Mouse (Mus musculus): ENCODE results near the gene Spag9.

The Spag9 gene

GRCm38 (mm10) chr11:94054176-94054575 is 58.3 kb downstream of the Spag9 start:
- DNase-seq (ENCODE audit: low spot score in 2 of 2): no peak

DNA sequence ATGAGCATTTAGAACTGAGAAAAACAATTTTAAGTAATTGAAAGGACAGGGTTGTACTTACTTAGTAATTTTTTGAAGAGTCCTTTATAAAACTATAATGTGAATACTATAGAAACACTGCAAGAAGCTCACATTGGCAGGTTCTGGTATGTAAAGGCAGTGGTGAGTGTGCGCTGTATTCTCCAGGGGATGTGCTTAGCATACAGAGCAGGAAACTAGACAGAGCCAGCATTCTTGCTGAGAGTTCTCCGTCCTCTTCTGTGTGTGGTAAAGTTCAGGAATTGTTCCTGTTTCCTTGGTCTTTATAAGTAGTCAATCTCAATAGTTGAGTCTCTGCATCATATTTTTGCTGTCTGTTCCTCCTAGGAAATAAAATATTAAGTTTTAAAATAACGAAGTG is 59.0 kb downstream of the Spag9 start:
- DNase-seq (ENCODE audit: low spot score in 2 of 2): no peak

- no peak for DNase-seq (ENCODE audit: low spot score in 2 of 2)
Measured at GRCm38 (mm10) chr11:94063941-94064340, 68.0 kb downstream of the Spag9 start.

GRCm38 (mm10) chr11:94070455-94070854 is 74.6 kb downstream of the Spag9 start:
- no peak for DNase-seq (ENCODE audit: low spot score in 2 of 2)

DNA sequence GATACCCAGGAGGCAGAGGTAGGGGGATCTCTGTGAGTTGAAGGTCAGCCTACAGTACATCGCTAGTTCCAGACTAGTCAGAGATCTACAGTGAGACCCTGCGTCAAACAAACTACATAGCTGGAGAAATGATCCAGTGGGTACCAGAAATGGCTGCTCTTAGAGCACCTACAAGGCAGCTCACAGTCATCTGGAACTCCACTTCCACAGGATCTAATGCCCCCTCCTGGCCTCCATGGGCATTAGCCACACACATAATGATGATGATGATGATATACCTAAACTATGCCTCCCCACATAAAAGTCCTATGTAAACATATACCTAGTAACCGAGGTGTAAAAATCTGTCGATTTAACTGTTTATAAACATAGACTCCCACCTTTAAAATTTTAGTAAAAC is 77.4 kb downstream of the Spag9 start:
- no peak for DNase-seq (ENCODE audit: low spot score in 2 of 2)

- peak; percentile 38 to 65 for DNase-seq (ENCODE audit: low spot score in 2 of 2)
Measured at GRCm38 (mm10) chr11:94086966-94087365, 91.1 kb downstream of the Spag9 start.

DNA sequence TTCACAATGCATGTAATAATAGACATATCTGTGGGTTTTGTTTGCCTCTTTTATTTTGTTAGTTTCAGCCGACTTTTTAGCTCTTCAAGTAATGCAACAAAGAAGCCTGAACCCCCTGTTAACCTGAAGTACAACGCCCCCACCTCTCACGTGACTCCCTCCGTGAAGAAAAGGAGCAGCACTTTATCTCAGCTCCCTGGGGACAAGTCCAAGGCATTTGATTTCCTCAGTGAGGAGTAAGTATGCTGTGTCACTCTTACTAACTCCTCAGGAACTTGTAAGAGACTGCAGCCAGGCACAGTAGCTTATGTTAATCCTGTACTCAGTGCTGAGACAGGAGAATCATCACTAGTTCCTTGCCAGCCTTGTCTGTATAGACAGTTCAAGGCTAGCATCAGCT is 94.6 kb downstream of the Spag9 start:
- no peak for DNase-seq (ENCODE audit: low spot score in 2 of 2)

DNA sequence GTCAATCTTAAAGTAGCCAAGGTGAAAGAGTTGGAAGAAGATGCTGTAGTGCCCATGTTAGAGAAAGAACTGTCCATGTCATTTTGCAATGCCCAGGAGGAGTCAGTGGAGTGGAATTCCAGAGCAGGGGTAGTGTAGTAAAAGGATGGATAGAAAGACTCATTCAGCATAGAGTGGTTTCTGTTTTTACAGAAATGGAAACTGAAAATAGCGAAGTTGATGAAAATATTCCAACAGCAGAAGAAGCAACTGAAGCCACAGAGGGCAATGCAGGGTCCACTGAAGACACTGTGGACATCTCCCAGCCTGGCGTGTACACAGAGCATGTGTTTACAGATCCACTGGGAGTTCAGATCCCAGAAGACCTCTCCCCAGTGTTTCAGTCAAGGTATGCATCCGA is 101.6 kb downstream of the Spag9 start:
- DNase-seq (ENCODE audit: low spot score in 2 of 2): no peak

DNA sequence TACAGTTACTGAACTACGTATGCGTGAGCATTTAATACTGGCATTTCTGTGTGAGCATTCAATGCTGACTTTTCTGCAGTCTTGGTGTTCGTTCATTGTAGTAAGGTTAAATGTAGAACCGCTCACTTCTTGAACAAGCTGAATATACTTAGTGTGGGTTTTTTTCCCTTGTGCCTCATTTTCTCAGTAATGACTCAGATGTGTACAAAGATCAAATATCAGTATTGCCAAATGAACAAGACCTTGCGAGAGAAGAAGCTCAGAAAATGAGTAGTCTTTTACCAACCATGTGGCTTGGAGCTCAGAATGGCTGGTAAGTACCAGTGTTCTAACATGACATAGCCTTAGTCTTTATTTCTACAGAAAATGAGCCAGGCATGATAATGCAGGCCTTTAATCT is 102.9 kb downstream of the Spag9 start:
- no peak for DNase-seq (ENCODE audit: low spot score in 2 of 2)

DNA sequence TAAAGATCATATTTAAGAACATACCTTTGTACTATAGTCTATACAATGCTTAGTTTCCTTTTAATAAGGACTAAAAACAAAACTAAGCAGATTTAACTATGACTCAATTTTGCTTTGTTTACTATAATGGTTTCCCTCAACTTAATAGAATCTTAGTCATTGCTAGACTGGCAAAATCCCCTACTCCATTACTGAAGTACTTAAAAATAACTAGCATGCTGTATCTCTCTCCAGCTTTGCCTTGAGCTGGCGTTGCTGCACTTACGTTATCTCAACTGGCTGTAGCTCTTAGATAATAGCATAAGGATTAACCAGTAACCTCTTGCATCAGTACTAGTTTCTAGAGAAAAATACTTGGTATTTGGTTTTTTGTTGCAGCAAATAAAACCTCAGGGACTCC is 117.9 kb downstream of the Spag9 start:
- DNase-seq (ENCODE audit: low spot score in 2 of 2): no peak

- no peak for DNase-seq (ENCODE audit: low spot score in 2 of 2)
Measured at GRCm38 (mm10) chr11:94115408-94115807, 119.5 kb downstream of the Spag9 start.

- no peak for DNase-seq (ENCODE audit: low spot score in 2 of 2)
Measured at GRCm38 (mm10) chr11:94116655-94117054, 120.8 kb downstream of the Spag9 start.

DNA sequence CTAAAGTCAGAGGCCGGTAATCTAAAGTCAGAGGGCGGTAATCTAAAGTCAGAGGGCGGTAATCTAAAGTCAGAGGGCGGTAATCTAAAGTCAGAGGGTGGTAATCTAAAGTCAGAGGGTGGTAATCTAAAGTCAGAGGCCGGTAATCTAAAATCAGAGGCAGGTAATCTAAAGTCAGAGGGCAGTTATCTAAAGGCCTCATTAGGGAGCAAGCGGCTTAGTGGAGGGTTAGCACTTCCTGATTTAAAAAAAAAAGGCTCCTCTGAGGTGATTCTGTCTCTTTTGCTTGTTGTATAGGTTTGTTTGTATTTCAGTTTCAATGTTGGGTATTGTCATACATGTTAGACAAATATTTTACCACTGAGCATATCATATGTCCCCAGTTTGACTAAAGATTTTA is 121.9 kb downstream of the Spag9 start:
- DNase-seq (ENCODE audit: low spot score in 2 of 2): no peak

- DNase-seq (ENCODE audit: low spot score in 2 of 2): no peak
Measured at GRCm38 (mm10) chr11:94118612-94119011, 122.7 kb downstream of the Spag9 start.

- DNase-seq (ENCODE audit: low spot score in 2 of 2): no peak
Measured at GRCm38 (mm10) chr11:94120690-94121089, 124.8 kb downstream of the Spag9 start.

DNA sequence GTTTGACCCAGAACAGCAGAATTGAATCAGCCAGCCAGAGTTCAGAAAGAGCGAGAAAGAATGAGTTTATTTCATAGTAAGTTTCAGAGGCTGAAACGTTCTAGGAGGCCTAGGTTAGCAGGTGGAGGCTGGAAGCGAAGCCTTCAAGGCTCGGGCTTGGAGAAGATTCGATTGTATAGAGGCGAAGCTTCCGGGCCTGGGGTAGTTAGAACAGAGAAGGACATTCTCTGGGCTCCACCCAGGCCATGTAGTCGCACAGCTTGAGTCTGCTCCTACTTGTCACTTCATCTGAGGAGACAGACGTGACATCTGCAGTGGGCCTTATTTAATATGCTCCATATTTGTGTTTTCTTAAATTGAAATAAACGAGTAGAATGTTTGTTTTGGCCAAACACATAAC is 125.6 kb downstream of the Spag9 start:
- DNase-seq (ENCODE audit: low spot score in 2 of 2): no peak

- no peak for DNase-seq (ENCODE audit: low spot score in 2 of 2)
Measured at GRCm38 (mm10) chr11:94122341-94123030, 126.6 kb downstream of the Spag9 start.

GRCm38 (mm10) chr11:94126701-94127100 is 130.8 kb downstream of the Spag9 start:
- DNase-seq (ENCODE audit: low spot score in 2 of 2): no peak

DNA sequence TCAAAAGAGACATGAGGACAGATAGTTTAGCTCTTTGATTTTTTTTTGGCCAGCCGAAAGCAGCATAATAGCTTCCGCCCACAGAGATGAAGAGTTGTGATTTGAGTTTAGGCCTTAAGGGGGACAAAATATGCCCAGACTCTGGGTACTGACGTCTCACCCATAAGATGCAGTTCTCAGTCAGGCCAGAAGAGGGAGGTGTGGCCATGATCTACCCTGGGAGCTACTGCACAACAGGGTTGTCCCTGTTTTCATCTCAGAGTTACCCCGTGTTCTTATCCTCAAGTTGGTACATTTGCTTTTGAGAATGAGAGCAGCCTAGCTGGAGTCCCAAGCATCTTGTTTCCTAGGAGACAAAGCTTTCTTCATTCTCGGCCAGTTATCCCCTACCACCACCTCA is 132.1 kb downstream of the Spag9 start:
- DNase-seq (ENCODE audit: low spot score in 2 of 2): peak; percentile 57 to 71

DNA sequence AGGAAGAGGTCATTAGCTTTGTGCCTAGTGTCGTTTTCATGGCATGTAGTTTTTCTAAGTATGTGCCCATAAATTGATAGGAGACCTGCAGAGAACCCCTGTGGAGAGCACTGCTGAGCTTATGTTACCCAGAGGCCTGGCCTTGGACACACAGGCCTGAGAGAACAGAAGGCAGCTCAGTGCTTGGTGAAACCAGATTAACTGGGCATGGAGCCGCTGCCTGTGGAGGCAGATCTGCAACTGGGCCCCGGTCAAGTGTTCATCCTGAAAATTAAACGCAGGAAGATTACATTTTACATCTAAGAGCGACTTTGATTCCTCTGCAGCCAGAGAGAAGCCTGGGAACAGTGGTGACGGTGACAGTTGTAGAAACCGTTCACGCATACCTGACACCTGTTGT is 132.6 kb downstream of the Spag9 start:
- DNase-seq (ENCODE audit: low spot score in 2 of 2): no peak

DNA sequence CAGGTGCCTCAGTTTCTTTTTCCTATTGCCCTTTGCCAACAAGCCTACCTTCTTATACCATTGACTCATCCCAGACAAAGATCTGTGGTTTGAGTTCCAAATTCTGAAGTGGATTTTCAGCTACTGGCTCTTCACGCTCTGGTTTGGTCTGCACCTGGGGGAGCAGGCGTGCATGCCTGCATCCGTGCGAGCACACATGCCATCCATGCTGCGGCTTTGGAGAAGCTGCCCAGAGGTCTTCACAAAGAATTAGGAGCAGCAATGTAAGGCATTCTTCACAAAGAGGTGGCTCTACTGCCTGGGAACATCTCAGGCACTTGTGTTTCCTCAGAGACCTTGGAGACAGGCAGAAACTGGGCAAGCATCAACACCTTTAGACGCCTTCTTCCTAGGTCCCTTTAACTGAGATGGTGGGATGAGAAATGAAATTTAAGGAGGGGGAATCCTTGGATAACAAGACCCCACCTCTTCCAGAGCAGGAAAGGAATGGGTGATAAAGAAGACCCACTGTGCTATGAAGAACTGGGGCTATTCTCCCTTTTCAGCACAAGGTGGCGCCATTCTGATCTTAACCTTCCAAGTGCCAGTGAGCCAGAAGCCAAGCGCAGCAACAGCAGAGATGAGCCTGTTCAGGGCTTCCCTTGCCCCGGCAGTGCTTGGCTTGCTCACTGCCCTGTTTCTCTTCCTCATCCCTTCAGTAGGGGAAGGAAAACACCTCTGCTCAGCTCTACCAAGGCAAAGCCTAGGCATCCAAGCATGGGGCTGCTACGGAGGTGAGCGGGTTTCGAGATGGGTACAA is 133.6 kb downstream of the Spag9 start:
- DNase-seq (ENCODE audit: low spot score in 2 of 2): peak; percentile 30 to 38

DNA sequence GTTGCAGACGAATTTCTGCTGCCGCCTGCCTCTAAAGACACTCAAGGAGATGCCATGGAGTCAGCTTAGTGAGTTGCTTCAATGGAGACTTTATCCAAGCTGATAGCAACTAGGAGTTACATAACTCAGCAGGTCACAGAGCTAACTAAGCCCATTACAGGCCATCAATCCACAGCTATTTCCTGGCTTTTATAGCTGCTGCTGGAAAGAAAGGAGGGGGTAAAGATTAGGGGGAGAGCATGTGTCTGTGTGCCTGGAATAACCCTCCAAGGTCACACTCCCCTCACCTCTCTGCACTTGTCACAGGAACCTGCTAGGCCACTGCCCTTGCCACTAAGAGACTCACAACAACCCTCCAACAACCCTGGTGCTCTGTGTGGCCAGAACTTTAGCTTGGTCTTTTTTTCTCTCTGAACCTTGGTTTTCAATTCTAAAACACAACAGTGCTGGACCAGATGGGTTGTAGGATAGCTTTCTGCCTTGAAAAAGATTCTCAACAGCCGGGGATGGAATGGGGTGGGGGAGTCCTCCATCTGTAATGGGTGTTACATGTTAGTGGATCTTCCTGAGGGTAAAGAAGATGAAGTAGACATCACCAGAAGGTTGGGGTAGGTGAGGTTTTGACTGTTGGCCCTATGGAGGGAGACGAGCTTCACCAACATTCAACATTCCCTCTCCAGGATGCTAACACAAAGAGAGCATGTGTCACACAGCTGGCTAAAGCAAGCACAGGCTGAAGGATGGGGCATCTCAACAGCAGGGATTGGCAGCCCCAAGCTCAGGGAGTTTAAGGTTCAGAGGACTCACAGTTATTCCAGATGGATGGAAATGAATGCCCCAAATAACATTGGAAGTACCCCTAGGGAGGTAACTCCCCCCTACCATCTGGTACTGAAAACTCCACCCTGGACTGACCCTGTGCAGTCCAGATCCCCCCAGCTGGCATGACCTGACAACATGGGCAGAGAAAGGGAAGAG is 134.5 kb downstream of the Spag9 start:
- DNase-seq (ENCODE audit: low spot score in 2 of 2): no peak
